Mouse (Mus musculus): ENCODE measurements around the gene Esyt2.

DNA sequence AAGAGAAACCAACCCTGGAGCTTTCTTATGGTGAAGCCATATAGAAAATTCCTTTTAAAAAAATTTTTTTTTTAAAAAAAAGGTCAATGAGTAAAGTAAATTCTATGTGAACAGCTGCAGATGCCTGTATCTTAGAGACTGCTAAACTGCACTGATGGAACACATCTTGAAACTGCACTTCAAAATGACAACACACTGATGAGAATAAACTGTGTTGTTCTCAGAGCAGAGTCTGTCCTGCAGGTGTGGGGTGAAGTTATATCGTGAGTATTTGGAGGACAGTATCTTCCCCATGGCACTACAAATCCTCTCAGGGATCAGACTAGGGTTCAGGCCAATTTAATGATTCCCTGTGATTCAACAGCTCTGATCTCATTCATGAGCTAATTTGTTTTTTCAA lies 48.9 kb upstream of the Esyt2 start:
- TF ChIP-seq CTCF (IDR thresholded peaks at IDR 0.05) (no peak), EP300 (IDR thresholded peaks at IDR 0.05) (no peak)

Measured in lung, postnatal 0 days (tissue).